Mouse (Mus musculus) intestine, postnatal 0 days (tissue): ENCODE data around the gene Gsk3a. TPM values are rescaled to one million over a fixed set of nuclear protein-coding genes. Genes with fewer than 3 reads are reported as not detected.

Experiments used
- ATAC-seq: fragments of 200-750 bp; cut with Nextera tagmentation; 2 replicates; pipeline ENCODE4 v1.8.0; 2017; ENCODE audit warnings: mild to moderate bottlenecking, moderate TSS enrichment, moderate library complexity
- H3K27ac ChIP-seq: fragments of 300-500 bp; sonication (generic); 2 replicates; pipeline ENCODE4 v1.5.1; 2014; ENCODE audit warnings: mild to moderate bottlenecking, low read depth, low read length, moderate library complexity
- H3K27me3 ChIP-seq: fragments of 300-500 bp; sonication (generic); replicated peaks from 2 replicates; pipeline ENCODE4 v1.6.1; 2014; ENCODE audit warnings: low read length, mixed read lengths; ENCODE audit not compliant: control insufficient read depth, insufficient read depth
- H3K36me3 ChIP-seq: fragments of 300-500 bp; sonication (generic); 2 replicates; pipeline ENCODE4 v1.6.1; 2014; ENCODE audit warnings: mild to moderate bottlenecking, moderate library complexity; ENCODE audit not compliant: control insufficient read depth, insufficient read depth
- H3K4me1 ChIP-seq: fragments of 300-500 bp; sonication (generic); replicated peaks from 2 replicates; pipeline ENCODE4 v1.6.1; 2014; ENCODE audit warnings: antibody characterized with exemption, low read length, mixed read lengths; ENCODE audit not compliant: control insufficient read depth, insufficient read depth
- H3K4me2 ChIP-seq: fragments of 300-500 bp; sonication (generic); replicated peaks from 2 replicates; pipeline ENCODE4 v1.6.1; 2014; ENCODE audit warnings: low read depth, mild to moderate bottlenecking, moderate library complexity
- H3K4me3 ChIP-seq: fragments of 300-500 bp; sonication (generic); 2 replicates; pipeline ENCODE4 v1.5.1; 2014; ENCODE audit warnings: low read depth, low read length
- H3K9ac ChIP-seq: fragments of 300-500 bp; sonication (generic); 2 replicates; pipeline ENCODE4 v1.6.1; 2014; ENCODE audit warnings: mild to moderate bottlenecking, low read depth, low read length
- H3K9me3 ChIP-seq: fragments of 300-500 bp; sonication (generic); 2 replicates; pipeline ENCODE4 v1.6.1; 2016; ENCODE audit warnings: mixed run types; ENCODE audit not compliant: control insufficient read depth
- CTCF ChIP-seq: sonication (generic); IDR thresholded peaks from 2 replicates; pipeline ENCODE4 v1.5.1; 2016; ENCODE audit warnings: low read depth, mild to moderate bottlenecking, control low read depth, antibody characterized with exemption, moderate library complexity
- WGBS: fragments of 180-500 bp; shearing (Covaris S2); extraction: QIAGEN DNeasy Blood & Tissue Kit; methylation state at CpG from one replicate; pipeline ENCODE4 v1.1.7; 2014; 5-methylcytosine and 5-hydroxymethylcytosine counted together
- polyA plus RNA-seq: library from polyadenylated mRNA; unstranded; fragments of >200 nt; fragmentation: Nextera tagmentation; extraction: Ambion mirVana; gene quantifications from 2 replicates; pipeline ENCODE4 v1.2.1, GENCODE M21; 2015

The Gsk3a gene
- polyA plus RNA-seq, 1 experiment from 2014 or later: 9.7 TPM

DNA sequence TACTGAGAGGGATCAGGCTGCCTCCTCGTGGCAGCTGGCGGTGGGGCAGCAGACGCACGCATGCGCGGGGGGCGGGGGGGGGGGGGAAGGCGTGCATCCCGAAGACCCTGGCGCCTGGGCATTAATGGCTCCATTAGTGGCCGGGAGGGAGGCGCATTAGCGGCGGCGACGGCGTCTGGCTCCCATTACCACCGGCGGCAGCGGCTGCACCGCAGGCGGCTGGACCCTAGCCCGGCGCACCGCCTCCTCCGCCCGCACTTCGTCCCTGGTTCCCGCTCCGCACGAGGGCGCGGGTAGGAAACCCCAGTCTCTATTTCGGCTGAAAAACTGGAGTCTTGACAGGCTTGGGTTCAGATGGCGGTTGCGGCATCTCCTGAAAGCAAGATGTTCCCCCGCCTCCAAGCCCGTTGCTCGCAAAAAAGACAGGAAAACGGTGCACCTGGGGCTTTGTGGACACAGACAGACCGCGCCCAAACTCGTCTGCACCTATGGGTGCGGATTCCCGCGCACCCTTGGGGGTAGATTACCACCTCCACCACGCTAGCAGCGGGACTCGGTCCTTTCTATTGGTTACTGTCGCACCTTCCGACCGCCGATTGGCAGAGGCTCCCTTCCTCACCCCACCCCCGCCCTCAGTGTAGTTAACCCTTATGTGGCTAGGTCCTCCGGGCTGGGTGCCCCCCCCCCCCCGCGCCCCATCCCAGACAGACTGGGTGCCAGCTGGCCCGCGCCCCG is 40.9 kb upstream of the Gsk3a start:
- peak; percentile 55 for ATAC-seq
- Histone ChIP-seq H3K4me2 (peak overlapping the region; percentile 96), H3K27ac (peak overlapping the region; percentile 93), H3K4me3 (peak overlapping the region; percentile 63), H3K36me3 (peaks cover under 1% of the 10 kb centered on the region; the same call in 1 of the 2 replicates), H3K9me3 (no peaks in the 10 kb centered on the region), H3K4me1 (peaks cover 39% of the 10 kb centered on the region), H3K9ac (peak overlapping the region; percentile 55), H3K27me3 (no peaks in the 10 kb centered on the region)
- TF ChIP-seq CTCF: peak; percentile 73
- 0% methylated on average over 50 of the region's 60 CpGs for WGBS

- no peak for TF ChIP-seq CTCF
- Histone ChIP-seq H3K4me3 (peak overlapping the region; percentile 63), H3K9me3 (no peaks in the 10 kb centered on the region), H3K27ac (peak overlapping the region; percentile 93; the same call in 1 of the 2 replicates), H3K4me1 (peaks cover 39% of the 10 kb centered on the region), H3K36me3 (peaks cover 5% of the 10 kb centered on the region; the same call in 1 of the 2 replicates), H3K27me3 (no peaks in the 10 kb centered on the region), H3K4me2 (peak overlapping the region; percentile 96), H3K9ac (peak overlapping the region; percentile 55; the same call in 1 of the 2 replicates)
- WGBS: 6% methylated on average over 4 of the region's 4 CpGs
- no peak for ATAC-seq
These were observed 40.3 kb upstream of the Gsk3a start for GRCm38 (mm10) chr7:25277998-25278340.

- Histone ChIP-seq H3K27me3 (no peaks in the 10 kb centered on the region), H3K36me3 (peaks cover 9% of the 10 kb centered on the region), H3K9me3 (no peaks in the 10 kb centered on the region), H3K4me2 (no peak overlapping the region; the same call in 1 of the 2 replicates), H3K4me1 (peaks cover 39% of the 10 kb centered on the region), H3K27ac (no peak overlapping the region), H3K4me3 (no peak overlapping the region), H3K9ac (no peak overlapping the region)
- ATAC-seq: no peak
- TF ChIP-seq CTCF: no peak; the same call in 1 of the 2 replicates
- WGBS: 83% methylated on average over 4 of the region's 4 CpGs
These were observed 39.8 kb upstream of the Gsk3a start for GRCm38 (mm10) chr7:25277405-25277804.

DNA sequence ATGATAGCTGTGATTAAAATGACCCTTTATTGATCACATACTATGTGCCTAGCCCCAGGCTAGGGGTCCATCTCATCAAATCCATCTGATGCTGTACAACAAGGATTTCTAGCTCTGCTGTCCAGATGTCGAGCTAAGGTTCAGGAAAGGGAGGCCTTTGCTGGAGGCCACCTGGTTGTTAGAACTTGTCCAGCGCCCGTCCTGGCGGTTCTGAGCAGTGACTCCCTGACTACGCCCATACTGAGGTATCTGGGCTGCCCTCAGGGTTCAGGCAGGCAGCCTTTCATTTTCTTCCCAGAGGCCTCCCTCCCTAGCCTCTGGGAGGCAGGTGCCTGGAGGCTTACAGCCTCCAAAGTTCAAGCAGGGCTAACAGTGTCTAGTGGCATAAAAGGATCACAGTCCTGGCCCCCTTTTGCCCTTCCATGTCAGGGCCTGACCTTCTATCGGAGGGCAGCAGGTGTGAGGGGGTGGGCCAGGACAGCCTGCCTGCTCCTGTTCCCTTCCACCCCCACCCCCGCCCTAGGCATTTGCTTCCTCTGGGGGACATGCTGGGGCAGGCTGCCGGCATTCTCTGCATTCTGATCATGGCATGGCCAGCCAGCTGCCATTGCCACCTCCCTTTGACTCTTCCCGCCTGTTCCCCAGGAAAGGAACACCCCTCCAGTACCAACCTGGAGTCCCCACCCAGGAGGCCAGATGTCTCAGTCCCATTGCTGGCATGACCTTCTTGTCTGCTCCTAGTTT is 38.1 kb upstream of the Gsk3a start:
- WGBS: 44% methylated on average over 9 of the region's 9 CpGs
- H3K9me3 ChIP-seq: no peaks in the 10 kb centered on the region
- H3K27ac ChIP-seq: peak overlapping the region; percentile 9; the same call in 1 of the 2 replicates
- H3K36me3 ChIP-seq: peaks cover 26% of the 10 kb centered on the region
- ATAC-seq: no peak; the same call in 1 of the 2 replicates
- TF ChIP-seq CTCF: no peak
- peak overlapping the region; percentile 21 for H3K4me2 ChIP-seq
- peaks cover 31% of the 10 kb centered on the region; the same call in 1 of the 2 replicates for H3K4me1 ChIP-seq
- H3K27me3 ChIP-seq: no peaks in the 10 kb centered on the region
- H3K4me3 ChIP-seq: no peak overlapping the region
- no peak overlapping the region for H3K9ac ChIP-seq

- Histone ChIP-seq H3K9me3 (no peaks in the 10 kb centered on the region), H3K36me3 (peaks cover 27% of the 10 kb centered on the region), H3K9ac (no peak overlapping the region), H3K4me3 (no peak overlapping the region), H3K27ac (no peak overlapping the region), H3K27me3 (no peaks in the 10 kb centered on the region), H3K4me1 (peaks cover 24% of the 10 kb centered on the region; the same call in 1 of the 2 replicates), H3K4me2 (no peak overlapping the region)
- 91% methylated on average over 3 of the region's 3 CpGs for WGBS
- no peak for ATAC-seq
- TF ChIP-seq CTCF: no peak
These were observed 37.3 kb upstream of the Gsk3a start for GRCm38 (mm10) chr7:25274996-25275395.

DNA sequence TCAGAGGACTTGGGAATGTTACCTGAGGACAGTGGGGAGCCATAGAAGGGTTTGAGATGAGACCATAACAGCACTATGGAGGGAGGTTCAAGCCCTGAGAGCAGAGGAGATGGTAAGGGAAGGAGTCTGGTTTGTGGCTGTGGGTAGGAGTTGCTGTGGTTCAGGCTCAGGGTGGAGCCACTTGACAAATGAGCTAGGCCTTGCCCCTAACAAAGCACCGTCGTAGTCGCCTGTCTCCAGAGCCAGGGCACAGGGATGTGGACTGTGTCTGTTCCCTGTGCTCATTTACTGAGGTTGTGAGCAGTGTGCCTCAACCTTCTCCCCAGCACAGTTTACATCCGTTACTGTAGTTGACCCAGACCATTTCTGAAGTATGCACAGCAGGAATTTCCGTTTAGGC is 36.9 kb upstream of the Gsk3a start:
- Histone ChIP-seq H3K4me3 (no peak overlapping the region), H3K4me2 (no peak overlapping the region), H3K27ac (no peak overlapping the region), H3K27me3 (no peaks in the 10 kb centered on the region), H3K36me3 (peaks cover 27% of the 10 kb centered on the region), H3K4me1 (peaks cover 20% of the 10 kb centered on the region; the same call in 1 of the 2 replicates), H3K9ac (no peak overlapping the region; the same call in 1 of the 2 replicates), H3K9me3 (no peaks in the 10 kb centered on the region)
- no peak for ATAC-seq
- 51% methylated on average over 5 of the region's 5 CpGs for WGBS
- no peak for TF ChIP-seq CTCF
